Mouse (Mus musculus) gastrocnemius, adult 8-10 months (tissue): ENCODE data around the gene Prdm16. TPM values are rescaled to one million over a fixed set of nuclear protein-coding genes. Genes with fewer than 3 reads are reported as not detected.

Source experiments
- DNase-seq, 2 experiments: peaks; one replicate each; pipeline ENCODE4 v3.0.0; 2022; ENCODE audit warnings: low spot score in 2 of 2
- total RNA-seq, 4 experiments: library from RNA; stranded (reverse); gene quantifications; 2 replicates each; pipeline ENCODE4 v1.2.4; 2022

Prdm16 gene
- total RNA-seq, 4 experiments from 2014 or later, result 0.73 to 3.1 (median 1.4) TPM

- no peak for DNase-seq
Measured at GRCm38 (mm10) chr4:154390333-154391080, 246.2 kb downstream of the Prdm16 start.

DNA sequence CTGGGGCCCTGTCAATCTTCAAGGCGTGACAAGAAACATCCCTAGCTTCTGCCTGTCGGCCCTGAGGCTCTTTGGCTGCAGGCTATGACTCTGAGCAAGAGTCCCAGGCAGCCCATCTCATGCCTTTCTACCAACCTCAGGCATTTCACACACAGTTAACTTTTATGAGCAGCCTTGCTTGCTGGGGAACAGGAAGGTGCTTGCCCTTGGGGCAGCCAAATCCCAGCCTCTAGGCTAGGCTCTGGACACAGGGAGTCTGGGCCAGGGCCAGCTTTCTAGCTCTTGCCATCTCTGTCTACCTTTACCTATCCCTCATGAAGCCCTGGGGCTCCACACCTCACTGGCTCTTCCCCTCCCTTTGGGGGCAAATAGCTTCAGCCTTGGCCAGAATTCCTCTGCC lies 247.0 kb downstream of the Prdm16 start:
- DNase-seq, result no peak

- DNase-seq, result no peak
Measured at GRCm38 (mm10) chr4:154386810-154387209, 249.9 kb downstream of the Prdm16 start.

- no peak for DNase-seq
Measured at GRCm38 (mm10) chr4:154385918-154386317, 250.8 kb downstream of the Prdm16 start.

GRCm38 (mm10) chr4:154385208-154385607 lies 251.5 kb downstream of the Prdm16 start:
- no peak for DNase-seq

GRCm38 (mm10) chr4:154378876-154379275 lies 257.8 kb downstream of the Prdm16 start:
- no peak for DNase-seq

GRCm38 (mm10) chr4:154375939-154376625 lies 260.6 kb downstream of the Prdm16 start:
- DNase-seq, result no peak

DNA sequence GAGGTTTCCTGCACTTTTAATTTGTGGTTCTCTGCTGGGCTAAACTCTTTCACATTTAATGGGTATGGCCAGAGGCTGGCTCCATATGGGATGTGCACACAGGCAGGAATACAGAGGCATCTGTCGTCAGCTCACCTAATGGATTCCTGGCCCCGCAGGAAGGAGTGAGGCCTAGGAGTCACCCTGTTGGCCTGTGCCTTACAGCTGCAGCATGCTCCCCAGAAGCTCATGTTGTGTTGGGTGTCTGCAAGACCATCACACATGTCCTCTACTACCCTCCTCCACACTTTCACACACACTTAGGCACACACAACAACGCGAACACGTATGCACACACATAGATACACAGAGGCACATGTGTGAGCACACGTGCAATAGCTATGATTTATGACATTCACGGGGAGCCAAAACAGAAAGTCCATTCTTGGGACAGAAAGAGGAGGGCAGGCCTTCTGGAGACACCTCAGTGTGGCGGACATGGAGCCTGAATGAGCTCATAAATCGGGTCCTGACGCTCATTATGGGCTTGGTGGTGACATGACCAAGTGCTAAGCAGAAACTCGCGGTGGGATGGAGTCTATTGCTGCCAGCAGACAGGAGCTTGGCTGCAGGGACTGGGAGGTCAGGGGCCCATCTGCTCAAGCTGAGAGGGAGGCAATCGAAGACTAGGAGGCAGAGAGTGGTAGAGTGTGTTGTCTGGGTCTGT lies 265.0 kb downstream of the Prdm16 start:
- DNase-seq, result no peak

GRCm38 (mm10) chr4:154370841-154371240 lies 265.8 kb downstream of the Prdm16 start:
- no peak for DNase-seq

GRCm38 (mm10) chr4:154369089-154369488 lies 267.6 kb downstream of the Prdm16 start:
- DNase-seq, result no peak

- DNase-seq, result no peak
Measured at GRCm38 (mm10) chr4:154366836-154367235, 269.8 kb downstream of the Prdm16 start.

GRCm38 (mm10) chr4:154364752-154365151 lies 271.9 kb downstream of the Prdm16 start:
- no peak for DNase-seq

- DNase-seq, result no peak
Measured at GRCm38 (mm10) chr4:154360850-154361249, 275.8 kb downstream of the Prdm16 start.

DNA sequence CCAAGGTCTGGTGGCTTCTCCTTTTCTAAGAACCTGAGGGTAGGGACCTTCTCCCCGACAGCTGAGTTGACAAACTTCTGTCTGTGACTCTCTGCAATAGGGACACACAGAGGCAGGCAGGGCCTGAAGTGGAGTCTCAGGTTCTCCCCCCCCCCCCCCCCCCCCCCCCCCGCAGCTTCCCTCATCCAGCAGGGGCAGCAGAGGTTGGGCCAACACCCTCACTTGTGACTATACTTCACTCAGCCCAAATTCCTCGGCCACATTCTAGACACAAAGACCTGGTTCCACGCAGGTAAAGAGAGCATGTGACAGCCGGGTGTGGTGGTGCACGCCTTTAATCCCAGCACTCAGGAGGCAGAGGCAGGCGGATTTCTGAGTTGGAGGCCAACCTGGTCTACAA lies 276.2 kb downstream of the Prdm16 start:
- no peak for DNase-seq

- no peak for DNase-seq
Measured at GRCm38 (mm10) chr4:154359762-154360300, 276.8 kb downstream of the Prdm16 start.

DNA sequence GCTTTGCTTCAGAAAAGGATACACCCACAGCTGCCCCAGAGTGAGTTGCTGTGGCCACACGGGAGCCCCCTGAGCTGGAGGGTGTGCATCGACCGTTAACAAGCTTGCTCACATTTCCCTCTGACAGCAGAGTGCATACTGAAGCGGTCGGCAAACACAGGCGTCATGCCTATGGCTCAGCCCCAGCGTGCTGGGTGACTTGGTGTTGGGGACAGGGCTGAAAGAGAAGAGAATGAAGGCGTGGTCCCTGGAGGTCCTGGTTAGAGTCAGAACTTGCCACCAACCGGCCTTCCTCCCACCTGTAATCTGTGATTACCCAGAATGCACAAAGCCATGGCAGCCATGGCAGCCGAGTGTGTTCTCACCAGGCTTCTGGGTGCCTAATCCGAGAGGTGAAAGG lies 277.9 kb downstream of the Prdm16 start:
- no peak for DNase-seq

GRCm38 (mm10) chr4:154358370-154358769 lies 278.3 kb downstream of the Prdm16 start:
- no peak for DNase-seq

DNA sequence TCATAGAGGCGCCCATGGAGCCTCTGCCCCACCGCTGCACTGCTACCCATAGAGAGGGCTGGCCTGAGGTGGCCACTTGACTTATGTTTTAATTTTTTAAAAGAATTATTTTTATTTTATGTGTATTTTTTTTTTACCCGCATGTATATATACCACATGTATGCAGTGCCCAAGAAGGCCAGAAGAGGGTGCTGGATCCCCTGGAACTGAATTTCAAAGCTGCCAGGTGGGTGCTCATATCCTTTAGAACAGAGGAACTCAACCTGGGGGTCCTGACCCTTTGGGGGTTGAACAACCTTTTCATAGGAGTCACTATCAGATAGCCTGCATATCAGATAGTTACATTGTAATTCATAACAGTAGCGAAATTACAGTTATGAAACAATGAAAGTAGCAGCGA lies 281.3 kb downstream of the Prdm16 start:
- DNase-seq, result no peak

- no peak for DNase-seq
Measured at GRCm38 (mm10) chr4:154352246-154352645, 284.4 kb downstream of the Prdm16 start.

DNA sequence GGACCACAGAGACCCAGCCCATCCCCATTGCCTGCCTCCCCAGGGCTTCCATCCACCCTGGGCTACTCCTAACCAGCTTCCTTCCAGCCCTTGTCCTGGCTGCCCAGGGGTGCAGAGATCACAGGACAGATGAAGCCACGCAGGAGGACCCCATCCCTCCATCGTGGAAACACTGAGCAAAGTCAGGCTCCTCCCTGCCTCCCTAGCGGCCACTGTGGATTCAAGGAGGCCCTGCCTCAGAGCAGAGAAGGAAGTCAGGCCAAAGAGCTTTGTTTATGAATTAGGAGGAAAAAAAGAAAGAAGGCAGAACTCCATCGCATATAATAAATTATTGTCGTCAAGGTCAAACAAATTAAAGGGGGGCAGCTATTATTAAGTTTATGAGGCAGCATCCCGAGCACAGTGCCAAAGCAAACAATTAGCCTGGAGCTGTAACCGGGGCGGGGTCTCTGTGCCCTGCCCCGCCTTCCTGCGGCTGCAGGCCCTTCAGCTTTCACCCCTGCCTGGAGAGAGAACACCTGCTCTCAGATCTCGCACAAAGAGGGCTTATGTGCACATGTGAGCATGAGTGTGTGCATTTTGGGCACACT lies 288.4 kb downstream of the Prdm16 start:
- DNase-seq, result no peak

- DNase-seq, result no peak
Measured at GRCm38 (mm10) chr4:154346731-154347522, 289.7 kb downstream of the Prdm16 start.
